ENCODE assay signal across 8 mouse cellular contexts in genomic region chr2:158625231-158625630, GRCm38 (mm10). TPM values are rescaled to one million over a fixed set of nuclear protein-coding genes. Genes with fewer than 3 reads are reported as not detected.
DNase-seq lines count a peak whose midpoint lies in the region; ATAC-seq lines count a peak whose summit lies in the region.

No protein-coding gene starts in this region.

- peaks cover 8% of the 10 kb centered on the region for H3K27me3 ChIP-seq in intestine, embryonic 16.5 days (replicated peaks; ENCODE audit: control insufficient read depth, insufficient read depth, low read length)
- peaks cover 27% of the 10 kb centered on the region for H3K27me3 ChIP-seq in midbrain, embryonic 10.5 days (ENCODE audit: low read depth, poor library complexity, severe bottlenecking)

- peak overlapping the region; percentile 78 for H3K4me2 ChIP-seq in intestine, embryonic 16.5 days (ENCODE audit: low read depth, low read length)

- ATAC-seq in common myeloid progenitor, adult 5-6 weeks (replicated peaks; ENCODE audit: low read depth, poor library complexity, severe bottlenecking) = peak; percentile 2; the same call in 1 of the 2 replicates
- ATAC-seq in intestine, embryonic 16.5 days = peak; percentile 78

- no peaks in the 10 kb centered on the region for H3K9me3 ChIP-seq in intestine, embryonic 16.5 days (ENCODE audit: control insufficient read depth, low read length)
- H3K9me3 ChIP-seq in midbrain, embryonic 10.5 days (replicated peaks) = no peaks in the 10 kb centered on the region

- H3K36me3 ChIP-seq in intestine, embryonic 16.5 days (ENCODE audit: control insufficient read depth, insufficient read depth, low read length) = no peaks in the 10 kb centered on the region; the same call in 1 of the 2 replicates
- peaks cover 40% of the 10 kb centered on the region for H3K36me3 ChIP-seq in midbrain, embryonic 10.5 days

- peak overlapping the region; percentile 90 for H3K4me3 ChIP-seq in intestine, embryonic 16.5 days (ENCODE audit: low read length)
- peak overlapping the region; percentile 91 for H3K4me3 ChIP-seq in midbrain, embryonic 10.5 days

- H3K27ac ChIP-seq in intestine, embryonic 16.5 days (ENCODE audit: low read length) = peak overlapping the region; percentile 95
- H3K27ac ChIP-seq in midbrain, embryonic 10.5 days (replicated peaks) = peak overlapping the region; percentile 94

- WGBS in intestine, embryonic 16.5 days = under 1% methylated on average over 43 of the region's 44 CpGs
- WGBS in midbrain, embryonic 10.5 days = under 1% methylated on average over 44 of the region's 44 CpGs

- peak; percentile 39 for DNase-seq in cerebellum, adult 9-11 months
- no peak for DNase-seq in cerebellum, postnatal 4 days (ENCODE audit: low spot score in 2 of 2)
- DNase-seq in 3134 (ENCODE audit: extremely low read depth, insufficient read length, low spot score) = peak; percentile 62
- DNase-seq in midbrain, embryonic 10.5 days (ENCODE audit: low spot score) = no peak
- no peak for DNase-seq in ovary, postnatal 10 days (ENCODE audit: low spot score)
- DNase-seq in frontal cortex, adult 2 months (ENCODE audit: extremely low spot score in 1 of 2, low spot score in 1 of 2) = no peak

- peak overlapping the region; percentile 90 for H3K9ac ChIP-seq in intestine, embryonic 16.5 days (ENCODE audit: low read depth, low read length)

- H3K4me1 ChIP-seq in intestine, embryonic 16.5 days (ENCODE audit: control insufficient read depth, insufficient read depth, low read length) = peaks cover 9% of the 10 kb centered on the region
- H3K4me1 ChIP-seq in midbrain, embryonic 10.5 days = peaks cover 17% of the 10 kb centered on the region

RNA-seq across cellular contexts. Expression of gene Actr5, which starts 0.5 kb away (rescaled TPM):
- 14.7 and 15.3 TPM in 2 replicates for total RNA-seq in common myeloid progenitor, adult 5-6 weeks (2017)
- 1.0 and 3.8 TPM in 2 replicates for polyA plus RNA-seq in intestine, embryonic 16.5 days (2015; fragmentation: Nextera tagmentation; extraction: Ambion mirVana)
- polyA plus RNA-seq in midbrain, embryonic 10.5 days (2016; fragmentation: Nextera tagmentation; extraction: Ambion mirVana) = 14.1 and 14.8 TPM in 2 replicates
- 10.0 and 10.9 TPM in 2 replicates for polyA plus RNA-seq in frontal cortex, adult 2 months (2012; rRNA removed)

RNA-seq across cellular contexts. Expression of gene Slc32a1, which starts 14.7 kb away (rescaled TPM):
- total RNA-seq in common myeloid progenitor, adult 5-6 weeks (2017) = not detected in 2 replicates
- polyA plus RNA-seq in intestine, embryonic 16.5 days (2015; fragmentation: Nextera tagmentation; extraction: Ambion mirVana) = not detected in 2 replicates
- 0.25 and 0.68 TPM in 2 replicates for polyA plus RNA-seq in midbrain, embryonic 10.5 days (2016; fragmentation: Nextera tagmentation; extraction: Ambion mirVana)
- 157 and 175 TPM in 2 replicates for polyA plus RNA-seq in frontal cortex, adult 2 months (2012; rRNA removed)

RNA-seq across cellular contexts. Expression of gene Ppp1r16b, which starts 40.0 kb away (rescaled TPM):
- 0.82 TPM in 1 of 2 replicates, not detected in the other for total RNA-seq in common myeloid progenitor, adult 5-6 weeks (2017)
- polyA plus RNA-seq in intestine, embryonic 16.5 days (2015; fragmentation: Nextera tagmentation; extraction: Ambion mirVana) = 3.5 and 4.0 TPM in 2 replicates
- 3.6 and 3.7 TPM in 2 replicates for polyA plus RNA-seq in midbrain, embryonic 10.5 days (2016; fragmentation: Nextera tagmentation; extraction: Ambion mirVana)
- polyA plus RNA-seq in frontal cortex, adult 2 months (2012; rRNA removed) = 38.4 and 43.2 TPM in 2 replicates

Comparison
In these comparisons a context has a peak if more than half of its experiments do, and no peak if none do; other contexts are left out.
1. DNase-seq: peak in cerebellum, adult 9-11 months (single experiment) and 3134 (single experiment); none in cerebellum, postnatal 4 days (0 of 2), midbrain, embryonic 10.5 days (single experiment), ovary, postnatal 10 days (single experiment) and frontal cortex, adult 2 months (0 of 2).
2. RNA of gene Slc32a1, which starts 14.7 kb away (polyA plus RNA-seq): 157 to 175 TPM in frontal cortex, adult 2 months; 0.25 to 0.68 TPM in midbrain, embryonic 10.5 days and not detected in intestine, embryonic 16.5 days; every median in the first group is over 10 times any median in the second.